Mouse (Mus musculus): ENCODE data around the gene Tbc1d8. TPM values are rescaled to one million over a fixed set of nuclear protein-coding genes. Genes with fewer than 3 reads are reported as not detected.

The Tbc1d8 gene
- polyA plus RNA-seq, 1 experiment: 26.8 TPM

GRCm38 (mm10) chr1:39454108-39454782 is 24.3 kb downstream of the Tbc1d8 start:
- no peak for DNase-seq
- TF ChIP-seq CTCF (IDR thresholded peaks at IDR 0.05; ENCODE audit: borderline replicate concordance, control insufficient read depth, extremely low read depth, insufficient read depth, low read length, poor library complexity) (no peak), POLR2A (IDR thresholded peaks at IDR 0.05; ENCODE audit: control insufficient read depth, extremely low read depth, insufficient read depth, low read length, poor library complexity) (no peak)
- 69% methylated on average over 9 of the region's 9 CpGs for WGBS
- H3K4me1 ChIP-seq (replicated peaks; ENCODE audit: control insufficient read depth, insufficient read depth, low read length): peaks cover 43% of the 10 kb centered on the region
- no peak overlapping the region for H3K4me3 ChIP-seq (ENCODE audit: control insufficient read depth, insufficient read depth, low read length)
- no peaks in the 10 kb centered on the region for H3K36me3 ChIP-seq (ENCODE audit: control insufficient read depth, insufficient read depth, low read length)
- H3K27me3 ChIP-seq (ENCODE audit: control insufficient read depth, insufficient read depth, low read length): no peaks in the 10 kb centered on the region
- no peak overlapping the region for H3K27ac ChIP-seq (ENCODE audit: control insufficient read depth, insufficient read depth, low read length)

DNA sequence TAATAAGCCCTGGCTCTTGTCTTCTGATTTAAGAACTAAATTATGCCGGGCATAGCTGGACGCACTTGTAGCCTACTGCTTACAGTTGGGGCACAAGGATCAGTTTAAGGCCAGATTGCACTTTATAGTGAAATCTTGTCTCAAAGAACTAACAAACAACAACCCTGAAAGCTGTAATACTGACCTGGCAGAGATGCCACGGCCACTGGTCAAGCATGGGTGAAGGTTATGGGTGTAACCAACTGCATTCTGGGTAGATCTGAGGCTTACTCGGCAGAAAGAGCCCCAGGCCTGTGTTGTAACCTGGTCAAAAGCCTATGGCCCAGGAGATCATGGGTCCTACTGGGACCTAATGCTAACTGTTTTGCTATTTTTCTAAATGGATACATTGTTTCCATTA is 26.4 kb downstream of the Tbc1d8 start:
- 99% methylated on average over 4 of the region's 4 CpGs for WGBS
- peaks cover 53% of the 10 kb centered on the region for H3K4me1 ChIP-seq (replicated peaks; ENCODE audit: control insufficient read depth, insufficient read depth, low read length)
- H3K27ac ChIP-seq (ENCODE audit: control insufficient read depth, insufficient read depth, low read length): no peak overlapping the region
- H3K4me3 ChIP-seq (ENCODE audit: control insufficient read depth, insufficient read depth, low read length): no peak overlapping the region
- H3K27me3 ChIP-seq (ENCODE audit: control insufficient read depth, insufficient read depth, low read length): no peaks in the 10 kb centered on the region
- no peak for DNase-seq
- TF ChIP-seq POLR2A (IDR thresholded peaks at IDR 0.05; ENCODE audit: control insufficient read depth, extremely low read depth, insufficient read depth, low read length, poor library complexity): no peak
- TF ChIP-seq CTCF (IDR thresholded peaks at IDR 0.05; ENCODE audit: borderline replicate concordance, control insufficient read depth, extremely low read depth, insufficient read depth, low read length, poor library complexity): no peak
- no peaks in the 10 kb centered on the region for H3K36me3 ChIP-seq (ENCODE audit: control insufficient read depth, insufficient read depth, low read length)

DNA sequence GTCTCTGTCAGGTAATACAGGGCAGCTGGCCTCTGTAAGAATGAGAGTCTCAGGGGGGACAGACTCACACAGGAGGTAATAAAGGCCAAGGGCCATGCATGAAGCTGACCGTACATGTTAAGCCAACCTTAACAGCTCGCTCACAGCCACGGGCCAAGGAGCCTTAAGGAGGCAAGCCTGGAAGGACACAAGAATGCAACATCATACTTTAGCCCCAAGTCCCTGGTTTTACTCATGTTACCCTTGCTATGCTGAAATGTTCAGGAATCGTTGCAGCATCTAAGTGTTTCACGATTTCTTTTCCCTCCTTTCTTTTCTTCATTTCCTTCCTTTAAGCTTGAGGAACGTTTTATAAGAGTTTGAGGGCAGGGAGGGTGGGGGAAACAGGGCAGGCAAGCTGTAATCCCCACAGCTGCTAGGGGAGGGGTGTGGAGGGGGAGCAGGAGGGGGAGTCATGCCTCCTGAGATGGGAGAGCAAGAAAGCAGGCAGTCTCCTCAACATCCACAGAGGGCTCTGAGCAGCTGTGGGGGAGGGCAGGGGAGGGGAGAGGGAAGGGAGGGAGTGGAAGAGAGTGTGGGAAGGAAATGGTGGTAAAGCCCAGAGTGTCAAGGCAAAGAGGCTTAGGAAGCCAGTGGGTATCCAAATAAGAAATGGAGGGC is 28.4 kb downstream of the Tbc1d8 start:
- H3K27ac ChIP-seq (ENCODE audit: control insufficient read depth, insufficient read depth, low read length): peak overlapping the region; percentile 53; the same call in 1 of the 2 replicates
- peaks cover 41% of the 10 kb centered on the region for H3K4me1 ChIP-seq (replicated peaks; ENCODE audit: control insufficient read depth, insufficient read depth, low read length)
- peak; percentile 60 for DNase-seq
- no peak overlapping the region for H3K4me3 ChIP-seq (ENCODE audit: control insufficient read depth, insufficient read depth, low read length)
- H3K36me3 ChIP-seq (ENCODE audit: control insufficient read depth, insufficient read depth, low read length): no peaks in the 10 kb centered on the region
- TF ChIP-seq CTCF (IDR thresholded peaks at IDR 0.05; ENCODE audit: borderline replicate concordance, control insufficient read depth, extremely low read depth, insufficient read depth, low read length, poor library complexity) (no peak), POLR2A (IDR thresholded peaks at IDR 0.05; ENCODE audit: control insufficient read depth, extremely low read depth, insufficient read depth, low read length, poor library complexity) (no peak)
- H3K27me3 ChIP-seq (ENCODE audit: control insufficient read depth, insufficient read depth, low read length): no peaks in the 10 kb centered on the region
- 37% methylated on average over 6 of the region's 6 CpGs for WGBS

DNA sequence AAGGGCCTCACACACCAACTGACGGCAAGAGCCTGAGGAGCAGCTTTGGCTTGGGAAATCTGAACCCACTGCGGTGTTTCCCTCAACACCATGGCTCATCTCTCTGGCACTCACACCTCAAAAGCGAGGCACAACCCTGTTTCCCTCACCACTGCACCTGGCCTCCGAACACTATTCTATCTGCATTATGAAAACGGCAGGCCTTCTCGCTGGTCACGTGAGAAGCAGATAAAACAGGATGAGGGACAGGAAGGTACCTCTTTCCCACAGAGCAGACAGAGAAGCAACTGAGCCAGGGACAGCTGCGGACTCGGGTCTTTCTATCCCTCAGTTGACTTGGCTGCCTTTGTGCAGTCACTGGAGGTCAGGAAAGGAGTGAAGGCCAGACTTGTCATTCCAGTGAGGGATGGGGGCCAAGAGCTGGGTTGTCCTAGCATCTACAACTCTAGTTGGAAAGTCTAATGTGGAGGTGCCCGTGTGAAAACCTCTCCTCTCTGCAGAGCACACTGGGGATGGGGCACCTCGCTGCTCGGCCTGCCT is 29.2 kb downstream of the Tbc1d8 start:
- H3K27me3 ChIP-seq (ENCODE audit: control insufficient read depth, insufficient read depth, low read length): no peaks in the 10 kb centered on the region
- TF ChIP-seq POLR2A (IDR thresholded peaks at IDR 0.05; ENCODE audit: control insufficient read depth, extremely low read depth, insufficient read depth, low read length, poor library complexity) (no peak), CTCF (IDR thresholded peaks at IDR 0.05; ENCODE audit: borderline replicate concordance, control insufficient read depth, extremely low read depth, insufficient read depth, low read length, poor library complexity) (no peak)
- H3K36me3 ChIP-seq (ENCODE audit: control insufficient read depth, insufficient read depth, low read length): no peaks in the 10 kb centered on the region
- peak overlapping the region; percentile 53 for H3K27ac ChIP-seq (ENCODE audit: control insufficient read depth, insufficient read depth, low read length)
- DNase-seq: peak; percentile 60
- H3K4me1 ChIP-seq (replicated peaks; ENCODE audit: control insufficient read depth, insufficient read depth, low read length): peaks cover 34% of the 10 kb centered on the region
- 0 out of 2 replicates have a peak overlapping the region, but pooled peaks have one; percentile 15 for H3K4me3 ChIP-seq (ENCODE audit: control insufficient read depth, insufficient read depth, low read length)
- WGBS: 19% methylated on average over 12 of the region's 12 CpGs

- no peak overlapping the region for H3K4me3 ChIP-seq (ENCODE audit: control insufficient read depth, insufficient read depth, low read length)
- DNase-seq: no peak
- no peaks in the 10 kb centered on the region for H3K27me3 ChIP-seq (ENCODE audit: control insufficient read depth, insufficient read depth, low read length)
- 97% methylated on average over 5 of the region's 5 CpGs for WGBS
- no peaks in the 10 kb centered on the region for H3K36me3 ChIP-seq (ENCODE audit: control insufficient read depth, insufficient read depth, low read length)
- H3K27ac ChIP-seq (ENCODE audit: control insufficient read depth, insufficient read depth, low read length): peak overlapping the region; percentile 41
- TF ChIP-seq POLR2A (IDR thresholded peaks at IDR 0.05; ENCODE audit: control insufficient read depth, extremely low read depth, insufficient read depth, low read length, poor library complexity) (no peak), CTCF (IDR thresholded peaks at IDR 0.05; ENCODE audit: borderline replicate concordance, control insufficient read depth, extremely low read depth, insufficient read depth, low read length, poor library complexity) (no peak)
- H3K4me1 ChIP-seq (replicated peaks; ENCODE audit: control insufficient read depth, insufficient read depth, low read length): peaks cover 30% of the 10 kb centered on the region
Observed at GRCm38 (mm10) chr1:39448819-39449218, 29.7 kb downstream of the Tbc1d8 start.

- WGBS: 47% methylated on average over 5 of the region's 5 CpGs
- Histone ChIP-seq H3K27me3 (ENCODE audit: control insufficient read depth, insufficient read depth, low read length) (no peaks in the 10 kb centered on the region), H3K36me3 (ENCODE audit: control insufficient read depth, insufficient read depth, low read length) (no peaks in the 10 kb centered on the region), H3K4me1 (replicated peaks; ENCODE audit: control insufficient read depth, insufficient read depth, low read length) (peaks cover 28% of the 10 kb centered on the region), H3K4me3 (ENCODE audit: control insufficient read depth, insufficient read depth, low read length) (no peak overlapping the region), H3K27ac (ENCODE audit: control insufficient read depth, insufficient read depth, low read length) (0 out of 2 replicates have a peak overlapping the region, but pooled peaks have one; percentile 48)
- DNase-seq: no peak
- no peak for TF ChIP-seq CTCF (IDR thresholded peaks at IDR 0.05; ENCODE audit: borderline replicate concordance, control insufficient read depth, extremely low read depth, insufficient read depth, low read length, poor library complexity)
- TF ChIP-seq POLR2A (IDR thresholded peaks at IDR 0.05; ENCODE audit: control insufficient read depth, extremely low read depth, insufficient read depth, low read length, poor library complexity): no peak
Observed at GRCm38 (mm10) chr1:39448238-39448637, 30.3 kb downstream of the Tbc1d8 start.

Data from thymus, adult 2 months (tissue).